Mouse (Mus musculus) T-helper 2 cell (primary cell): ENCODE data around the gene Gstcd.

ENCODE experiments used
- in situ Hi-C: fragments of 300-600 bp; cut with MboI, MseI; formaldehyde crosslinking; loops from one replicate; pipeline ENCODE4 v1.15.1; 2025; ENCODE audit warnings: high pct_unique_total_duplicates

Gstcd gene

GRCm38 (mm10) chr3:133033145-133033755, 58.6 kb downstream of the Gstcd start:
- in situ Hi-C loops: no loop called here

GRCm38 (mm10) chr3:133026977-133027376, 64.9 kb downstream of the Gstcd start:
- in situ Hi-C loops: no loop called here

GRCm38 (mm10) chr3:133007250-133007649, 84.6 kb downstream of the Gstcd start:
- in situ Hi-C loops: no loop called here

- in situ Hi-C loops: no loop called here
Observed at GRCm38 (mm10) chr3:132996299-132996698, 95.5 kb downstream of the Gstcd start.

GRCm38 (mm10) chr3:132995904-132996267, 95.9 kb downstream of the Gstcd start:
- in situ Hi-C loops: no loop called here

- in situ Hi-C loops: no loop called here
Observed at GRCm38 (mm10) chr3:132995172-132995903, 96.5 kb downstream of the Gstcd start.

GRCm38 (mm10) chr3:132986188-132986587, 105.6 kb downstream of the Gstcd start:
- in situ Hi-C loops: no loop called here

- in situ Hi-C loops: no loop called here
Observed at GRCm38 (mm10) chr3:132983845-132984485, 107.9 kb downstream of the Gstcd start.

GRCm38 (mm10) chr3:132981968-132982367, 109.9 kb downstream of the Gstcd start:
- in situ Hi-C loops: no loop called here

- in situ Hi-C loops: no loop called here
Observed at GRCm38 (mm10) chr3:132979781-132980461, 111.9 kb downstream of the Gstcd start.

- in situ Hi-C loops: no loop called here
Observed at GRCm38 (mm10) chr3:132966255-132966654, 125.6 kb downstream of the Gstcd start.

GRCm38 (mm10) chr3:132964715-132965507, 126.9 kb downstream of the Gstcd start:
- in situ Hi-C loops: no loop called here

GRCm38 (mm10) chr3:132962631-132963361, 129.0 kb downstream of the Gstcd start:
- in situ Hi-C loops: no loop called here

- in situ Hi-C loops: no loop called here
Observed at GRCm38 (mm10) chr3:132950529-132950880, 141.3 kb downstream of the Gstcd start.

GRCm38 (mm10) chr3:132949791-132950528, 141.9 kb downstream of the Gstcd start, which contains the start of gene Npnt:
TSS of gene Npnt (minus strand) at chr3:132950291.
- in situ Hi-C loops: no loop called here

- in situ Hi-C loops: no loop called here
Observed at GRCm38 (mm10) chr3:132949380-132949790, 142.4 kb downstream of the Gstcd start.

GRCm38 (mm10) chr3:132948298-132948795, 143.5 kb downstream of the Gstcd start:
- in situ Hi-C loops: no loop called here

GRCm38 (mm10) chr3:132946086-132946485, 145.7 kb downstream of the Gstcd start:
- in situ Hi-C loops: no loop called here

GRCm38 (mm10) chr3:132945669-132946068, 146.2 kb downstream of the Gstcd start:
- in situ Hi-C loops: no loop called here

GRCm38 (mm10) chr3:132944609-132945008, 147.2 kb downstream of the Gstcd start:
- in situ Hi-C loops: no loop called here
